Mouse (Mus musculus): ENCODE measurements around the gene Brsk1. TPM values are rescaled to one million over a fixed set of nuclear protein-coding genes. Genes with fewer than 3 reads are reported as not detected.

Gene Brsk1
- total RNA-seq, 2 experiments from 2014 or later, result not detected

GRCm38 (mm10) chr7:4731090-4731489 is 40.7 kb downstream of the Brsk1 start:
- no peak for ATAC-seq (replicated peaks; ENCODE audit: low FRiP score, poor library complexity, severe bottlenecking)

- peak; percentile 88 for ATAC-seq (replicated peaks; ENCODE audit: low FRiP score, poor library complexity, severe bottlenecking)
These were observed 42.6 kb downstream of the Brsk1 start for GRCm38 (mm10) chr7:4732968-4733392.

- no peak for ATAC-seq (replicated peaks; ENCODE audit: low FRiP score, poor library complexity, severe bottlenecking)
These were observed 48.7 kb downstream of the Brsk1 start for GRCm38 (mm10) chr7:4739041-4739543.

DNA sequence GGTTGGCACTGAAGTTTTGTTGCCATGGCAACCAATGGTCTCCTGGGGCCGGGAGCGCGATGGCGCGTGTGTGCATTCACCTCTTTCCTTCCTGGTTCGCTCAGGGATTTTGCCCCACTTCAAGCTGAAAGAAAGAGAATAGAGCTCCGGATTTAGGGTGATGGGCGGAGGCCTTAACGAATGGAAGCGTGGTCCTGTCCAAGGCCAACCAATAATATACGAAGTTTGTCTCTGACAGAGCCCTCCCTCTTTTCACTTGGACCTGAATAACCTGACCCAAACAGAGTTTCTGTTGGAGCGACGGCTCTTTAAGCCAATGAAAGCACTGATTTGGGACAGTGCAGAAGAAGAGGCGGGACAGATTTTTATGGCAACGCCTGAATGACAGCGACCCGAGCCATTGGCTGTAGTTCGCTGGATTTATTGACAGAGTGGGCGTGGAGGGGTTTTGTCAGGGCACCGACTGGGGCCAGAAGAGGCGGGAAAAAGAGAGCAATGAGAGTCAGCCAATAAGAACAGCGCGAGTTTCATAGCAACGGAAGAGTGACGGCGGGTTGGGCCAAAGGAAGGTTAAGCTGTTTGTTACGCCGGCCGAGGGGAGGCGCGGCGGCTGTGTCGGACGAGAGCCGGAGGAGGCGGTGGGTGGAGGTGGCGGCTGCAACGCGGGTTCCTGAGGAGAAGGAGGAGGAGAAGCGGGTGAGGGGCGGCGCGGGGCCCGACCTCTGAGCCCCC is 49.3 kb downstream of the Brsk1 start, which contains the start of gene Kmt5c:
TSS of gene Kmt5c (plus strand) at position 572 of the 732 bp plus-strand sequence.
- peak; percentile 83 for ATAC-seq (replicated peaks; ENCODE audit: low FRiP score, poor library complexity, severe bottlenecking)

GRCm38 (mm10) chr7:4740309-4740727 is 49.9 kb downstream of the Brsk1 start:
- ATAC-seq (replicated peaks; ENCODE audit: low FRiP score, poor library complexity, severe bottlenecking), result no peak

DNA sequence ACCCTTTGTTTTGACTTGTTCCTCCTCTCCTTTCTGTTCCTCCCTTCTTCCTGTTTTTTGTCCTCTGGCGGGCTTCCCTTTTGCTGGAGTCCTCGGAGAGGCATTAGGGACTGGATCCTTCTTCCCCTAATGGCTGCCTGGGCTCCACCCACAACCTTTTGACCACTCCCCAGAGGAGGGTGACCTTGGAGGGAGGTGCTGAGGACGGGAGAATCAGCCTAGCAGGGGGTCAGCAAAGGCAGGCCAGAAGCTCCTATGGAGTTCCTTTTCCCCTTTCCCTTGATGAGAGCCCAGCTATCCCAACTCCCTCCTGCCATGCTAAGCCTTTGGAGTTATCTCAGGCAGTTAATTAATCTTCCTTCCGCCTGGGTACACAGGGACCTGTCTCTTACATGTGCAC is 50.7 kb downstream of the Brsk1 start:
- ATAC-seq (replicated peaks; ENCODE audit: low FRiP score, poor library complexity, severe bottlenecking), result peak; percentile 72

- ATAC-seq (replicated peaks; ENCODE audit: low FRiP score, poor library complexity, severe bottlenecking), result no peak
These were observed 51.5 kb downstream of the Brsk1 start for GRCm38 (mm10) chr7:4741672-4742481.

GRCm38 (mm10) chr7:4742482-4742819 is 52.0 kb downstream of the Brsk1 start:
- no peak for ATAC-seq (replicated peaks; ENCODE audit: low FRiP score, poor library complexity, severe bottlenecking)

GRCm38 (mm10) chr7:4743354-4743753 is 53.0 kb downstream of the Brsk1 start:
- no peak for ATAC-seq (replicated peaks; ENCODE audit: low FRiP score, poor library complexity, severe bottlenecking)

DNA sequence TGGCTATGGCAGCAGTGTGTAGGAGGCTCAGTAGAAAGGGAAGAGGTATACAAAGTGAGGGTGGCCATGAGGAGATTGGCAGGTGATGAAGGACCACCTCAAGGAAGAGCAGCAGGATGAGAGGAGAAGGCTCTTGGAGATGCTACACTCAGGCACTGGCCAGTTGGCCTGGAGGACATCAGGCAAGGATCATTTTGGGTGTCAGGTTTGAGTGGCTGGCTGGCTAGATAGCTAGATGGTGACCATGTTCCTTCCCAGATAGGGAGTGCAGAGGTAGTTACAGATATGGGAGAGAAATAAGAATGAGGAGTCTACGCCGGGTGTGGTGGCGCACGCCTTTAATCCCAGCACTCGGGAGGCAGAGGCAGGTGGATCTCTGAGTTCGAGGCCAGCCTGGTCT is 54.5 kb downstream of the Brsk1 start:
- no peak for ATAC-seq (replicated peaks; ENCODE audit: low FRiP score, poor library complexity, severe bottlenecking)

DNA sequence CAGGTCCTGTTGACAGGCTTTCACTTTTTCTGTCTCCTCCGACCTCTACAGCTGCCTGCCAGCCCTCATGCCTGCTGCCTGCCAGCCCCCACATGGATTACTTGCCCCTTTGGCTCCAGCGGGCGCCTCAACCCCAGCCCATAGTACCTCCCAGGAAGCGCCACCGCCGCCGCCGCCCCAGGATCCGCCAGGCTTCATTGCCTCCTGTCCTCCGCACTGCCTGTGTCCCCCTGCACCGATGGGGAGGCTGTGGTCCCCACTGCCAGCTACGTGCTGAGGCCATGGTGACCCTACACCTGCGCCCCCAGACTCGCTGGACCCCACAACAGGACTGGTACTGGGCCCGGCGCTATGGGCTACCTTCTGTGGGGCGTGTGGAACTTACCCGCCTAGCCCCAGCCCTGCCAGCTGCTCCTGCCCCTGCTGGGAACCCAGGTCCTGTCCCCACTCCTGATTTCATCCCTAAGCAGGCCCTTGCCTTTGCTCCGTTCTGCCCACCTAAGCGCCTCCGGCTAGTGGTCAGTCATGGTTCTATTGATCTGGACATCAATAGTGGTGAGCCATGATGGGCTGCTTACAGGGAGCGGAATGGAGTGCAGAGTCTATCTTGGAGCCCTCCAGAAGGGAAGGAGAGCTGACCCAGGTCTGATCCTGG is 56.0 kb downstream of the Brsk1 start:
- ATAC-seq (replicated peaks; ENCODE audit: low FRiP score, poor library complexity, severe bottlenecking), result no peak

DNA sequence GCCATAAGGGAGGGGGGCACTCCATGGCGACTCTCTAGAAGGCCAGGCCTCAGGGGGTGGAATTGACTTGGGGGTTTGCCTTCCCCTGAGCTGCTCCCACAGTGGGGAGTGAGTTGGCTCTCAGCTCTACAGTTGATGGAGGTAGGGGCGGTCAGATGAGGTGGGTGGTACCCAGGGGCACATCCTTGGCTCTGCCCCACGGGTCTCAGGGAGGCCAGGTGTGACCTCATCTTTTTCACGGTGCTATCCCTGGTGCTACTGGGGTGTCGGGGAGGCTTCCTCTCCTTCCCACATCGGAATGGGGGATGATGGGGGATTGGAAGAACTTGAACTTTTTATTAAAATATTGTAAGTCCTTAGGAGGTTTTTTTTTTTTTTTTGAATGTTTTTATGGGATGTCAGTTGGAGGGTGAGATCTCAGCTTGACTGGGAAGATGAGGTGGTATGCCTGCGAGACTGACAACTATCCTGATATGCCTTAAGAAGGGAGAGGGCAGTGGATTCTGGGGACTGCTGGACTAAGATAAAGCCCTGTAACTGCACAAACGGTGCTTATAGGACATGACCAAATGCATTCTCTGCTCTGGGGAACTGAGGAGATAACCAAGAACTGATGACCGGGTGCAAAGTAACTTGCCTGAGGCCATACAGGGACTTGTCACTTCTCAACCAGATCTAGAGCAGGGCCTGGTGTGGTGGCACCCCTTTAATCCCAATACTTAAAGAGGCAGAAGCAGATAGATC is 56.9 kb downstream of the Brsk1 start:
- ATAC-seq (replicated peaks; ENCODE audit: low FRiP score, poor library complexity, severe bottlenecking), result peak; percentile 48

DNA sequence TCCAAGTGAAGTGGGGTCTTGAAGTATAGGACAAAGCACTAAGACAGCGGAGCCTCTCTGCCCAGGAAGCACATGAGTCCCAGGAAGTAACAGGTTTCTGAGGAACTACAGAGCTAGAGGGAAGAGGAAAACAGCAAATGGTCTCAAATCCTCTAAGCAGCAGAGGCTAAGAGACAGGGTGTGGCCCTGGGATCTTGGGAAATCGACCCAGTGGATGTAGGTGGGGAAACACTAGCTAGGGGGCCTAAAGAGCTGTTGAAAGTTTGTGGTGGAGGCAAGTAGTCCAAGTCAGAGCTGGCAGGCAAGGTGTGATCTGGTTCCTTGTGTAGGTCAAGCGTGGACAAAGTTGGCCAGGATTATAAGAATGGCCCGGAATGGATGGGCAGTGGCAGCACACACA is 57.9 kb downstream of the Brsk1 start:
- ATAC-seq (replicated peaks; ENCODE audit: low FRiP score, poor library complexity, severe bottlenecking), result no peak

- ATAC-seq (replicated peaks; ENCODE audit: low FRiP score, poor library complexity, severe bottlenecking), result peak; percentile 60
These were observed 58.8 kb downstream of the Brsk1 start for GRCm38 (mm10) chr7:4749169-4749568.

DNA sequence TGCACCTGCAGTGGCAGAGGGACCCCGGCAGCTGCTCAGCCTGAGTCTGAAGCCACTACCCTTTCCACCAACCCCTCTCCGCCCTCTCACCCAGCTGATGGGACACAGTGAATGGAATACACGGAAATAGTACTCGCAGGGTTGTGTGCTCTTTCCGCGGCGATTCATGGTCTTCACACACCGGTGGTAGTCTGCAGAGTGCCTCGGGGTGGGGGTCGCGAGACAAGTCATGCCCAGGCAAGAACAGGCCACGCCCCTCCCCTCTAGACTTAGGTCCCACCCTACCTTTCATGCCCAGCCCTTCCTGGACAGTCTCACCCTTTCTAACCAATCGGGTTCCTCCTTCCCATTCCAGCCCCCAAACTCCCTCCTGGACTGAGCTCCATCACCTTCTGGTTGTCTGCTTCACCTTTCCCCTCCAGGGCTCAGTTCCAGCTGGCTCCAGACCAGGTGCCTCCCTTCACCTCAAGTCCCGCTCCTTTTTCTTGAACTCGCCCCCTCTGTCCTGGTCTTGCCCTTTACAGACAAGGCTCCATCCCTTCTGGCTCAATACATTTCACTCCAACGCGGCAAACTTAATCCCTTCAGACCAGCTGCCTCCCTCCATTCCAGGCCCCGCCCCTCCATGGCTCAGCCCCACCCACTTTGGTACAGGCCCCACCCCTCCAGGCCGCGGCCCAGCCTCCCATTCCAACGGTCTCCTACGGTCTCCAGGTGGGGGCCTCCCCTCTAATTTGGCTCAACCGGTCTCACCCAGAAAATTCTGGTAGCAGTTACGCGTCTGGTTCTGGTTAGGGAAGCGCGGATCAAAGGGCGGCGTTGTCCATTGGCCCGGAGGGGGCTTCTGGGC is 61.8 kb downstream of the Brsk1 start:
- ATAC-seq (replicated peaks; ENCODE audit: low FRiP score, poor library complexity, severe bottlenecking), result peak; percentile 67

DNA sequence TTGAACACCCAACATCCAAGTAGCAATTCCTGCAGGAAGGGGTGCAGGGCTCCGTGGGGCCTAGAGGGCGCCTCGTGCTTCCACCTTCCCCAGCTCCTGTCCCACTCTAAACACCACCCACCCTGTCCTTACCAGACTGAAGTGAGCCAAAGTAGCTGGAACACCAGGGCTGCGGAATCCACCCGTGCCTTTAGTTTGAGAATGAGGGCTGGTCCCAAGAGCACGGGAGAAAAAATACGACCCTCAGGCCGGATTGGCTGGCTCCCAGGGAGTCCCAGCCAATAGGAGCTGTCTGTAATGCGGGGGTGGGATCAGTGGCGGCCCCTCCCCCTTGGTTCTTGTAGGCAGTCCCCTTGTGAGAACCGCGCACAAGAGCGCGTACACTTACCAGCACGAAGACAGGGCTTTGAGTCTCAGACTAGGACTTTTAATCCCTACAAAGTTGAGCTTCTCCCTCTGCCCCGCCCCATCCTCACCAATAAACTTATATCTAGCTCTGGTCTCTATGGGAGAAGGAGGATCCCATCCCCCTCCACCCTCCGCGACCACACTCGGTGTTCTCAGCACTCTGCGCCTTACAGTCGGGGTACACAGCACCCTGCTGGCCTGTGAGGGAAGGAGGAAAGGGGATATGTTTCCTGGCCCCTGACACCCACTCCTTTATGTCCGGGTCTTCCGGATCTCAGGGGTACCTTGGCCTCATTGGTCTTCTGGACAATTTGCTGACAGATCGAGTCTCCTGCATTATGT is 62.6 kb downstream of the Brsk1 start, which contains the start of gene Cox6b2:
TSS of gene Cox6b2 (minus strand) at position 274 of the 750 bp plus-strand sequence.
- ATAC-seq (replicated peaks; ENCODE audit: low FRiP score, poor library complexity, severe bottlenecking), result peak; percentile 59

GRCm38 (mm10) chr7:4759670-4760069 is 69.3 kb downstream of the Brsk1 start:
- ATAC-seq (replicated peaks; ENCODE audit: low FRiP score, poor library complexity, severe bottlenecking), result no peak

All from erythroblast, adult 5-6 weeks (primary cell).